Mouse (Mus musculus) intestine, embryonic 16.5 days (tissue): ENCODE measurements around the gene Snrpn. TPM values are rescaled to one million over a fixed set of nuclear protein-coding genes. Genes with fewer than 3 reads are reported as not detected.
"Not testable (repeated sequence)": the region's sequence is repeated elsewhere in the genome, so short reads cannot be mapped to it uniquely, and the experiment has no call there.

ENCODE experiments used
- ATAC-seq: fragments of 200-750 bp; cut with Nextera tagmentation; 2 replicates; pipeline ENCODE4 v1.8.0; 2017; ENCODE audit warnings: moderate TSS enrichment, moderate library complexity
- H3K27ac ChIP-seq: fragments of 300-500 bp; sonication (generic); 2 replicates; pipeline ENCODE4 v1.5.1; 2014; ENCODE audit warnings: mild to moderate bottlenecking, low read length
- H3K27me3 ChIP-seq: fragments of 300-500 bp; sonication (generic); replicated peaks from 2 replicates; pipeline ENCODE4 v1.6.1; 2014; ENCODE audit warnings: low read length, control low read depth, mixed read lengths; ENCODE audit not compliant: control insufficient read depth, insufficient read depth
- H3K36me3 ChIP-seq: fragments of 300-500 bp; sonication (generic); 2 replicates; pipeline ENCODE4 v1.6.1; 2014; ENCODE audit warnings: low read length, control low read depth; ENCODE audit not compliant: control insufficient read depth, insufficient read depth
- H3K4me1 ChIP-seq: fragments of 300-500 bp; sonication (generic); 2 replicates; pipeline ENCODE4 v1.6.1; 2014; ENCODE audit warnings: low read length, control low read depth, mixed read lengths; ENCODE audit not compliant: control insufficient read depth, insufficient read depth
- H3K4me2 ChIP-seq: fragments of 300-500 bp; sonication (generic); 2 replicates; pipeline ENCODE4 v1.6.1; 2014; ENCODE audit warnings: low read depth, low read length, control low read depth
- H3K4me3 ChIP-seq: fragments of 300-500 bp; sonication (generic); 2 replicates; pipeline ENCODE4 v1.5.1; 2014; ENCODE audit warnings: mild to moderate bottlenecking, low read length
- H3K9ac ChIP-seq: fragments of 300-500 bp; sonication (generic); 2 replicates; pipeline ENCODE4 v1.6.1; 2014; ENCODE audit warnings: low read depth, low read length
- H3K9me3 ChIP-seq: fragments of 300-500 bp; sonication (generic); 2 replicates; pipeline ENCODE4 v1.6.1; 2016; ENCODE audit warnings: low read length, control low read depth; ENCODE audit not compliant: control insufficient read depth
- WGBS: fragments of 180-500 bp; shearing (Covaris S2); extraction: QIAGEN DNeasy Blood & Tissue Kit; methylation state at CpG from one replicate; pipeline ENCODE4 v1.1.7; 2014; 5-methylcytosine and 5-hydroxymethylcytosine counted together
- polyA plus RNA-seq: library from polyadenylated mRNA; unstranded; fragments of >200 nt; fragmentation: Nextera tagmentation; extraction: Ambion mirVana; gene quantifications from 2 replicates; pipeline ENCODE4 v1.2.1, GENCODE M21; 2015

The Snrpn gene
- polyA plus RNA-seq, result 39.3 and 44.4 TPM in 2 replicates

GRCm38 (mm10) chr7:60139742-60140480 is at the start of gene Snrpn:
Snrpn (minus strand) TSS chr7:60140219.
- Histone ChIP-seq H3K4me2 (no peak within 1 kb of the TSS), H3K4me3 (no peak within 1 kb of the TSS), H3K27me3 (no peaks in the 10 kb centered on the region), H3K27ac (no peak within 1 kb of the TSS), H3K9ac (no peak within 1 kb of the TSS), H3K36me3 (no peaks in the 10 kb centered on the region), H3K9me3 (no peaks in the 10 kb centered on the region), H3K4me1 (no peaks in the 10 kb centered on the region)
- no peak for ATAC-seq
- 58% methylated on average over 4 of the region's 4 CpGs for WGBS

DNA sequence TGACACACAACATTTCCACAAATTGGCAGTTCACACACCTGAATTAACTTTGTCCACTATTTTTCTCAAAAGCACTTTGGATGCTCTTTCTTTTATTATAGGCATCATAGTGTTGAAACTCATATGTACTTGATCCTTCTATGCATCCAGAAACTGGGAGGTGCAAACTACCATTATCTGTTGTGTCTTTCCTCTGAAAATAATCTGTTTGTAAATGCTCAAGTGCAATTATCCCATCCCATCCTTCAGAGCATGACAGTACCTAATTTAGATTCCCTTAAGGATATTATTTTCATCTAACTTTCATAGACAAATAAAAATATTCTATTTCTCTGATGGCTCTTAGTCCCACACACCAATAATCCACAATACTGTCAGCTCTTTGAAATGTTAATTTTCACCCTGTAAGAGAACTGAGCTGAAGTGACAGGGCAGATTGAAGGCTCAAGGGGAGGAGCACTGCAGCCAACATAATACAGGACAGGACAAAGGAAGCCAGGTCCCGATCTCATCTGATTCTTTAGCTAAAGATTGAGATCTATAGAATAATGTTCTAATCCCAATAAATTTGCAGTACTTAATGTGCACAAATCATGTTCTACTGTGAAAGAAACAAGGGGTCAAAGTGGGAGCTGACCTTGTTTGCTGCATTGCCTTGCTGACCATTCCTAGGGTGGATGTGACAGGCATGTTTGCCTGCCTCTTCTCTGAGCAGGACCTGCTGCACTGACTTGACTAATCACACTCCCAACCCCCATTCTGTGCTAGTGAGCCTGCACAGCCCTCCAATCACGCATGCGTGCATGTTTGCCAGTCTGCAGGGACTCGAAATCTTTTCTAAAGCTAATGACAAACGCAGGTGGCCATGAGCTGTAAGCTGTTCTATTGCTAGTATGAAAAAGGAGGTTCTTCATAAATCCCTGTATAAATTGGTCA is 30.5 kb upstream of the Snrpn start:
- Histone ChIP-seq H3K9ac (no peak overlapping the region), H3K27ac (no peak overlapping the region), H3K27me3 (no peaks in the 10 kb centered on the region), H3K4me2 (no peak overlapping the region), H3K4me3 (no peak overlapping the region), H3K4me1 (no peaks in the 10 kb centered on the region), H3K9me3 (no peaks in the 10 kb centered on the region), H3K36me3 (no peaks in the 10 kb centered on the region)
- WGBS, result 62% methylated on average over 5 of the region's 5 CpGs
- no peak for ATAC-seq

DNA sequence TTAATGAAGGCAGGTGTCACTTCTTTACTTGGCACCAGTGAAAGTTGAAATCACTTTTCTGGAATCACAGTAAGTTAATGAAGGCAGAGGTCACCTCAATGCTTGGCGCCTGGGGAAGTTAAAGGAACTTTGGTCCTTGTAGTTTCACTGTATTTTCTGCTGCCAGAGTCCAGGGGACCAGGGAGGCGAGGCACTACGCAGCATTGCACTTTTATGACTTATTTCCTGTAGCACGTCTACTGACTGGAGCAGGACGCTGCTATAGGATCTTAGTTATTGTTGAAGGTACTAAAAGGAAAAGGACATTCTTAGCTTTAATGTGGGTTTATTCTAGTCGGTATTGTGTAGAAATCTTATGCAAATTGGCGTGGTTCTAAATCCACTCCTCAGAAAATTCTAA is 14.7 kb downstream of the Snrpn start:
- Histone ChIP-seq H3K4me2 (no peak overlapping the region), H3K9me3 (no peaks in the 10 kb centered on the region), H3K36me3 (no peaks in the 10 kb centered on the region), H3K27me3 (no peaks in the 10 kb centered on the region), H3K9ac (no peak overlapping the region), H3K27ac (no peak overlapping the region), H3K4me3 (no peak overlapping the region), H3K4me1 (no peaks in the 10 kb centered on the region)
- 59% methylated on average over 7 of the region's 7 CpGs for WGBS
- ATAC-seq, result peak; percentile 85

DNA sequence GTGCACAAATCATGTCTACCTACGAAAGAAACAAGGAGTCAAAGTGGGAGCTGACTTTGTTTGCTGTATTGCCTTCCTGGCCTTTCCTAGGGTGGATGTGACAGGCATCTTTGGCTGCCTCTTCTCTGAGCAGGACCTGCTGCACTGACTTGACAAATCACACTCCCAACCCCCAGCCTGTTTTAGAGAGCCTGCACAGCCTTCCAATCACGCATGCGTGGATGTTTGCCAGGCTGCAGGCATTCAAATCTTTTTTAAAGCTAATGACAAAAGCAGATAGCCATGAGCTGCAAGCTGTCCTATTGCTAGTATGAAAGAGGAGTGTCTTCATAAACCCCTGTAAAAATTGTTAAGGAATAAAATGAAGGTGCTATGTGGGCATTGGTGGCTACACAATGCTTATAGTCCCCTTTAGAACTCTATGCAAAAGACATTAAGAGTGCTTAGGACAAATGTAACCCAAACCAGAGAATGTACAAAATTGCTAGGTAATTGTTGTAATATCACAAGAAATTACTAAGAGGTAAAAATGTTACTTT is 16.9 kb downstream of the Snrpn start:
- ATAC-seq, H3K4me1 ChIP-seq, H3K9me3 ChIP-seq, H3K4me2 ChIP-seq, H3K36me3 ChIP-seq, H3K9ac ChIP-seq, H3K27ac ChIP-seq, H3K4me3 ChIP-seq, H3K27me3 ChIP-seq: not testable (repeated sequence)
- 49% methylated on average over 3 of the region's 3 CpGs for WGBS

DNA sequence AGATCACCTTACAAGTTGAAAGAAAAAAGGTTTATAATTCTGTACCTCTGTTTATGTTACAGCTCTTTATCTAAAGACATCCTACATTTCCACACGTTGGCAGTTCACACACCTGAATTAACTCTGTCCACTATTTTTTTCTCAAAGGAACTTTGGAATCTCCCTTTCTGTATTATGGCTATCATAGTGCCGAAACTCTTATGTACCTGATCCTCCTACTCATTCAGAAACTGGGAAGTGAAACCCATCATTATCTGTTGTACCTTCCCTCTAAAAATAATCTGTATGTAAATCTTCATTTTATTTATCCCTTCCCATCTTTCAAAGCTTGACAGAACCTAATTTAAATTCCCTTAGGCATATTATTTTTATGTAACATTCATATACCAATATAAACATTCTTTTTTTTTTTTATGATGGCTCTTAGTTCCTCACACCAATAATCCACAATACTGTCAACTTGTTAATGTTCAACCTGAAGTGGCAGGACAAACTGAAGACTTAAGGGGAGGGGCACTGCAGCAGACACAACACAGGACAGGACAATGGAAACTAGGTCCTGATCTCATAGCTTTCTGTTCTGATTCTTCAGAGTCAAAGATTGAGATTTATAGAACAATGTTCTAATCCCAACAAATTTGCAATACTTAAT is 17.5 kb downstream of the Snrpn start:
- no peaks in the 10 kb centered on the region for H3K4me1 ChIP-seq
- WGBS, result 59% methylated on average over 2 of the region's 2 CpGs
- peak; percentile 76; the same call in 1 of the 2 replicates for ATAC-seq

GRCm38 (mm10) chr7:60097154-60097859 is 42.7 kb downstream of the Snrpn start:
- no peak overlapping the region for H3K4me2 ChIP-seq
- ATAC-seq, result no peak
- H3K27me3 ChIP-seq, result no peaks in the 10 kb centered on the region
- WGBS, result 62% methylated on average over 3 of the region's 3 CpGs
- H3K9me3 ChIP-seq, result no peaks in the 10 kb centered on the region
- H3K4me1 ChIP-seq, result no peaks in the 10 kb centered on the region
- H3K4me3 ChIP-seq, result no peak overlapping the region
- H3K9ac ChIP-seq, result no peak overlapping the region
- H3K36me3 ChIP-seq, result no peaks in the 10 kb centered on the region
- H3K27ac ChIP-seq, result no peak overlapping the region

More for the DNA sequence above, 17.5 kb downstream of the Snrpn start:
- H3K4me2 ChIP-seq, result no peak overlapping the region
- no peaks in the 10 kb centered on the region for H3K9me3 ChIP-seq
- no peak overlapping the region for H3K27ac ChIP-seq
- no peaks in the 10 kb centered on the region for H3K36me3 ChIP-seq
- H3K4me3 ChIP-seq, result no peak overlapping the region
- no peak overlapping the region for H3K9ac ChIP-seq
- H3K27me3 ChIP-seq, result no peaks in the 10 kb centered on the region

GRCm38 (mm10) chr7:60076301-60076700 is 63.7 kb downstream of the Snrpn start:
- no peak for ATAC-seq
- Histone ChIP-seq H3K27ac (no peak overlapping the region), H3K4me1 (no peaks in the 10 kb centered on the region), H3K9ac (no peak overlapping the region), H3K9me3 (no peaks in the 10 kb centered on the region), H3K4me3 (no peak overlapping the region), H3K36me3 (no peaks in the 10 kb centered on the region), H3K27me3 (no peaks in the 10 kb centered on the region), H3K4me2 (no peak overlapping the region)
- 65% methylated on average over 2 of the region's 2 CpGs for WGBS

- H3K4me2 ChIP-seq, result no peak overlapping the region
- ATAC-seq, result no peak
- H3K9me3 ChIP-seq, result no peaks in the 10 kb centered on the region
- no peaks in the 10 kb centered on the region for H3K36me3 ChIP-seq
- WGBS, result 69% methylated on average over 6 of the region's 6 CpGs
- H3K4me3 ChIP-seq, result no peak overlapping the region
- no peaks in the 10 kb centered on the region for H3K27me3 ChIP-seq
- H3K4me1 ChIP-seq, result no peaks in the 10 kb centered on the region
- H3K27ac ChIP-seq, result no peak overlapping the region
- H3K9ac ChIP-seq, result no peak overlapping the region
Observed at GRCm38 (mm10) chr7:60047481-60048201, 92.4 kb downstream of the Snrpn start.
